Mouse (Mus musculus) heart, embryonic 15.5 days (tissue): Measurements from ENCODE around the gene Acad10. TPM values are rescaled to one million over a fixed set of nuclear protein-coding genes. Genes with fewer than 3 reads are reported as not detected.
"Not testable (repeated sequence)": the region's sequence is repeated elsewhere in the genome, so short reads cannot be mapped to it uniquely, and the experiment has no call there.

Source experiments
- ATAC-seq: fragments of 200-750 bp; cut with Nextera tagmentation; replicated peaks from 2 replicates; pipeline ENCODE4 v1.8.0; 2017; ENCODE audit warnings: low read depth, moderate TSS enrichment; ENCODE audit not compliant: insufficient number of reproducible peaks, insufficient read depth, low FRiP score
- H3K27ac ChIP-seq: fragments of 300-500 bp; sonication (generic); 2 replicates; pipeline ENCODE4 v1.5.1; 2015; ENCODE audit warnings: mild to moderate bottlenecking, inconsistent platforms
- H3K27me3 ChIP-seq: fragments of 300-500 bp; sonication (generic); 2 replicates; pipeline ENCODE4 v1.6.1; 2015; ENCODE audit warnings: inconsistent platforms
- H3K36me3 ChIP-seq: fragments of 300-500 bp; sonication (generic); 2 replicates; pipeline ENCODE4 v1.6.1; 2015; ENCODE audit warnings: mild to moderate bottlenecking, inconsistent platforms
- H3K4me1 ChIP-seq: fragments of 300-500 bp; sonication (generic); replicated peaks from 2 replicates; pipeline ENCODE4 v1.6.1; 2015; ENCODE audit warnings: inconsistent platforms
- H3K4me2 ChIP-seq: fragments of 300-500 bp; sonication (generic); 2 replicates; pipeline ENCODE4 v1.6.1; 2015; ENCODE audit warnings: inconsistent platforms, mild to moderate bottlenecking, moderate library complexity
- H3K4me3 ChIP-seq: fragments of 300-500 bp; sonication (generic); 2 replicates; pipeline ENCODE4 v1.5.1; 2015; ENCODE audit warnings: mild to moderate bottlenecking, inconsistent platforms
- H3K9ac ChIP-seq: fragments of 300-500 bp; sonication (generic); 2 replicates; pipeline ENCODE4 v1.6.1; 2015; ENCODE audit warnings: mild to moderate bottlenecking, inconsistent platforms
- H3K9me3 ChIP-seq: fragments of 300-500 bp; sonication (generic); replicated peaks from 2 replicates; pipeline ENCODE4 v1.6.1; 2016; ENCODE audit warnings: inconsistent platforms
- WGBS: fragments of 180-500 bp; shearing (Covaris S2); methylation state at CpG from one replicate; pipeline ENCODE4 v1.1.7; 2015; ENCODE audit warnings: mixed read lengths; 5-methylcytosine and 5-hydroxymethylcytosine counted together
- polyA plus RNA-seq: library from polyadenylated mRNA; unstranded; fragments of >200 nt; fragmentation: Nextera tagmentation; extraction: Ambion mirVana; gene quantifications from 2 replicates; pipeline ENCODE4 v1.2.1, GENCODE M21; 2015

Acad10 gene
- polyA plus RNA-seq, 1 experiment from 2014 or later = 1.6 TPM

- peaks cover 13% of the 10 kb centered on the region for H3K4me1 ChIP-seq
- not testable (repeated sequence) for H3K9me3 ChIP-seq, H3K4me3 ChIP-seq, H3K4me2 ChIP-seq, H3K9ac ChIP-seq, H3K36me3 ChIP-seq, H3K27ac ChIP-seq, H3K27me3 ChIP-seq, ATAC-seq
- 55% methylated on average over 6 of the region's 6 CpGs for WGBS
Observed at GRCm38 (mm10) chr5:121656866-121657265, 3.4 kb downstream of the Acad10 start.

GRCm38 (mm10) chr5:121654526-121654925 lies 5.8 kb downstream of the Acad10 start:
- Histone ChIP-seq H3K9me3 (no peaks in the 10 kb centered on the region), H3K4me2 (no peak overlapping the region), H3K36me3 (no peaks in the 10 kb centered on the region), H3K27ac (no peak overlapping the region), H3K4me3 (no peak overlapping the region), H3K4me1 (peaks cover 1% of the 10 kb centered on the region; the same call in 1 of the 2 replicates), H3K27me3 (no peaks in the 10 kb centered on the region), H3K9ac (no peak overlapping the region)
- ATAC-seq = no peak
- 71% methylated on average over 4 of the region's 4 CpGs for WGBS

- ATAC-seq = no peak
- Histone ChIP-seq H3K27ac (no peak overlapping the region), H3K9ac (no peak overlapping the region), H3K9me3 (no peaks in the 10 kb centered on the region), H3K27me3 (no peaks in the 10 kb centered on the region), H3K36me3 (no peaks in the 10 kb centered on the region), H3K4me1 (no peaks in the 10 kb centered on the region), H3K4me3 (no peak overlapping the region), H3K4me2 (no peak overlapping the region)
- WGBS = 78% methylated on average over 7 of the region's 7 CpGs
Observed at GRCm38 (mm10) chr5:121649134-121649533, 11.2 kb downstream of the Acad10 start.

- no peaks in the 10 kb centered on the region for H3K36me3 ChIP-seq
- WGBS = 83% methylated on average over 9 of the region's 9 CpGs
- no peak overlapping the region for H3K27ac ChIP-seq
- H3K4me2 ChIP-seq = no peak overlapping the region
- no peaks in the 10 kb centered on the region for H3K9me3 ChIP-seq
- no peak overlapping the region for H3K4me3 ChIP-seq
- no peak overlapping the region for H3K9ac ChIP-seq
- ATAC-seq = no peak
- no peaks in the 10 kb centered on the region for H3K27me3 ChIP-seq
- H3K4me1 ChIP-seq = no peaks in the 10 kb centered on the region
Observed at GRCm38 (mm10) chr5:121639601-121640000, 20.7 kb downstream of the Acad10 start.

- no peaks in the 10 kb centered on the region for H3K27me3 ChIP-seq
- H3K9me3 ChIP-seq = no peaks in the 10 kb centered on the region
- 79% methylated on average over 6 of the region's 6 CpGs for WGBS
- H3K27ac ChIP-seq = no peak overlapping the region
- no peak overlapping the region for H3K4me3 ChIP-seq
- no peak overlapping the region for H3K4me2 ChIP-seq
- H3K36me3 ChIP-seq = no peaks in the 10 kb centered on the region
- no peak for ATAC-seq
- no peak overlapping the region for H3K9ac ChIP-seq
- no peaks in the 10 kb centered on the region for H3K4me1 ChIP-seq
Observed at GRCm38 (mm10) chr5:121637296-121637695, 23.0 kb downstream of the Acad10 start.

GRCm38 (mm10) chr5:121634668-121635067 lies 25.6 kb downstream of the Acad10 start:
- Histone ChIP-seq H3K4me2 (no peak overlapping the region), H3K9ac (no peak overlapping the region), H3K36me3 (no peaks in the 10 kb centered on the region), H3K4me3 (no peak overlapping the region), H3K27ac (no peak overlapping the region), H3K9me3 (no peaks in the 10 kb centered on the region), H3K4me1 (no peaks in the 10 kb centered on the region), H3K27me3 (no peaks in the 10 kb centered on the region)
- ATAC-seq = no peak
- WGBS = 86% methylated on average over 5 of the region's 5 CpGs

GRCm38 (mm10) chr5:121632804-121633203 lies 27.5 kb downstream of the Acad10 start:
- Histone ChIP-seq H3K4me3 (no peak overlapping the region), H3K27me3 (no peaks in the 10 kb centered on the region), H3K4me1 (no peaks in the 10 kb centered on the region), H3K27ac (no peak overlapping the region), H3K36me3 (no peaks in the 10 kb centered on the region), H3K9ac (no peak overlapping the region), H3K4me2 (no peak overlapping the region), H3K9me3 (no peaks in the 10 kb centered on the region)
- WGBS = 35% methylated on average over 3 of the region's 3 CpGs
- no peak for ATAC-seq

- not testable (repeated sequence) for ATAC-seq
Observed at GRCm38 (mm10) chr5:121631106-121631647, 29.1 kb downstream of the Acad10 start.

GRCm38 (mm10) chr5:121627871-121628270 lies 32.4 kb downstream of the Acad10 start:
- 0% methylated on average over 1 of the region's 1 CpGs for WGBS
- ATAC-seq = no peak

More at GRCm38 (mm10) chr5:121631106-121631647, 29.1 kb downstream of the Acad10 start:
- not testable (repeated sequence) for H3K9me3 ChIP-seq, H3K4me3 ChIP-seq, H3K4me1 ChIP-seq, H3K9ac ChIP-seq, H3K27ac ChIP-seq, H3K27me3 ChIP-seq, H3K4me2 ChIP-seq, H3K36me3 ChIP-seq
- WGBS = 61% methylated on average over 9 of the region's 9 CpGs

GRCm38 (mm10) chr5:121623241-121623640 lies 37.1 kb downstream of the Acad10 start:
- H3K4me2 ChIP-seq = no peak overlapping the region
- H3K27ac ChIP-seq = no peak overlapping the region
- no peaks in the 10 kb centered on the region for H3K9me3 ChIP-seq
- H3K4me3 ChIP-seq = no peak overlapping the region
- no peak for ATAC-seq
- peaks cover 7% of the 10 kb centered on the region for H3K4me1 ChIP-seq
- no peaks in the 10 kb centered on the region for H3K36me3 ChIP-seq
- WGBS = 84% methylated on average over 3 of the region's 3 CpGs
- H3K27me3 ChIP-seq = no peaks in the 10 kb centered on the region
- H3K9ac ChIP-seq = no peak overlapping the region

More at GRCm38 (mm10) chr5:121627871-121628270, 32.4 kb downstream of the Acad10 start:
- Histone ChIP-seq H3K9ac (no peak overlapping the region), H3K36me3 (no peaks in the 10 kb centered on the region), H3K9me3 (no peaks in the 10 kb centered on the region), H3K4me1 (no peaks in the 10 kb centered on the region), H3K4me3 (no peak overlapping the region), H3K27me3 (no peaks in the 10 kb centered on the region), H3K27ac (no peak overlapping the region), H3K4me2 (no peak overlapping the region)

GRCm38 (mm10) chr5:121621102-121621501 lies 39.2 kb downstream of the Acad10 start:
- 92% methylated on average over 5 of the region's 5 CpGs for WGBS
- Histone ChIP-seq H3K4me1 (peaks cover 7% of the 10 kb centered on the region), H3K36me3 (no peaks in the 10 kb centered on the region), H3K27ac (no peak overlapping the region), H3K9me3 (no peaks in the 10 kb centered on the region), H3K9ac (no peak overlapping the region), H3K4me2 (no peak overlapping the region), H3K27me3 (no peaks in the 10 kb centered on the region), H3K4me3 (no peak overlapping the region)
- ATAC-seq = no peak
